Mouse (Mus musculus): ENCODE measurements around the gene Ccdc42. TPM values are rescaled to one million over a fixed set of nuclear protein-coding genes. Genes with fewer than 3 reads are reported as not detected.

Ccdc42 gene
- polyA plus RNA-seq, 1 experiment: not detected

GRCm38 (mm10) chr11:68623225-68623870, 36.5 kb downstream of the Ccdc42 start:
- no peak for TF ChIP-seq GATA1 (IDR thresholded peaks at IDR 0.05; ENCODE audit: low read length)
- no peak for TF ChIP-seq TAL1 (IDR thresholded peaks at IDR 0.05; ENCODE audit: low read length)
- Histone ChIP-seq H3K9me3 (ENCODE audit: control insufficient read depth, low read length) (no peaks in the 10 kb centered on the region), H3K4me3 (replicated peaks) (no peak overlapping the region), H3K27me3 (ENCODE audit: control insufficient read depth) (no peaks in the 10 kb centered on the region), H3K36me3 (ENCODE audit: control insufficient read depth) (no peaks in the 10 kb centered on the region), H3K4me1 (ENCODE audit: control insufficient read depth) (no peaks in the 10 kb centered on the region)

- Histone ChIP-seq H3K4me3 (replicated peaks) (no peak overlapping the region), H3K9me3 (ENCODE audit: control insufficient read depth, low read length) (no peaks in the 10 kb centered on the region), H3K36me3 (ENCODE audit: control insufficient read depth) (no peaks in the 10 kb centered on the region), H3K4me1 (ENCODE audit: control insufficient read depth) (no peaks in the 10 kb centered on the region), H3K27me3 (ENCODE audit: control insufficient read depth) (no peaks in the 10 kb centered on the region)
- TF ChIP-seq TAL1 (IDR thresholded peaks at IDR 0.05; ENCODE audit: low read length): no peak
- TF ChIP-seq GATA1 (IDR thresholded peaks at IDR 0.05; ENCODE audit: low read length): no peak
Observed at GRCm38 (mm10) chr11:68623871-68624258, 37.0 kb downstream of the Ccdc42 start.

GRCm38 (mm10) chr11:68631611-68632316, 44.9 kb downstream of the Ccdc42 start:
- no peak overlapping the region for H3K4me3 ChIP-seq (replicated peaks)
- TF ChIP-seq GATA1 (IDR thresholded peaks at IDR 0.05; ENCODE audit: low read length) (no peak), TAL1 (IDR thresholded peaks at IDR 0.05; ENCODE audit: low read length) (no peak)

GRCm38 (mm10) chr11:68637861-68638615, 51.2 kb downstream of the Ccdc42 start:
- Histone ChIP-seq H3K4me3 (replicated peaks) (no peak overlapping the region), H3K4me1 (ENCODE audit: control insufficient read depth) (no peaks in the 10 kb centered on the region), H3K9me3 (ENCODE audit: control insufficient read depth, low read length) (no peaks in the 10 kb centered on the region), H3K27me3 (ENCODE audit: control insufficient read depth) (peaks cover 2% of the 10 kb centered on the region), H3K36me3 (ENCODE audit: control insufficient read depth) (no peaks in the 10 kb centered on the region)
- no peak for TF ChIP-seq TAL1 (IDR thresholded peaks at IDR 0.05; ENCODE audit: low read length)
- no peak for TF ChIP-seq GATA1 (IDR thresholded peaks at IDR 0.05; ENCODE audit: low read length)

More at GRCm38 (mm10) chr11:68631611-68632316, 44.9 kb downstream of the Ccdc42 start:
- Histone ChIP-seq H3K4me1 (ENCODE audit: control insufficient read depth) (no peaks in the 10 kb centered on the region), H3K27me3 (ENCODE audit: control insufficient read depth) (no peaks in the 10 kb centered on the region), H3K36me3 (ENCODE audit: control insufficient read depth) (no peaks in the 10 kb centered on the region), H3K9me3 (ENCODE audit: control insufficient read depth, low read length) (no peaks in the 10 kb centered on the region)

- no peak overlapping the region for H3K4me3 ChIP-seq (replicated peaks)
- H3K4me1 ChIP-seq (ENCODE audit: control insufficient read depth): no peaks in the 10 kb centered on the region
- H3K27me3 ChIP-seq (ENCODE audit: control insufficient read depth): peaks cover 2% of the 10 kb centered on the region
- no peaks in the 10 kb centered on the region for H3K9me3 ChIP-seq (ENCODE audit: control insufficient read depth, low read length)
- TF ChIP-seq TAL1 (IDR thresholded peaks at IDR 0.05; ENCODE audit: low read length) (no peak), GATA1 (IDR thresholded peaks at IDR 0.05; ENCODE audit: low read length) (no peak)
- H3K36me3 ChIP-seq (ENCODE audit: control insufficient read depth): no peaks in the 10 kb centered on the region
Observed at GRCm38 (mm10) chr11:68641361-68641760, 54.5 kb downstream of the Ccdc42 start.

- Histone ChIP-seq H3K27me3 (ENCODE audit: control insufficient read depth) (no peaks in the 10 kb centered on the region; the same call in 1 of the 2 replicates), H3K36me3 (ENCODE audit: control insufficient read depth) (no peaks in the 10 kb centered on the region)
Observed at GRCm38 (mm10) chr11:68644781-68645180, 58.0 kb downstream of the Ccdc42 start.

More at GRCm38 (mm10) chr11:68644781-68645180, 58.0 kb downstream of the Ccdc42 start:
- Histone ChIP-seq H3K9me3 (ENCODE audit: control insufficient read depth, low read length) (no peaks in the 10 kb centered on the region), H3K4me1 (ENCODE audit: control insufficient read depth) (no peaks in the 10 kb centered on the region), H3K4me3 (replicated peaks) (no peak overlapping the region)
- no peak for TF ChIP-seq GATA1 (IDR thresholded peaks at IDR 0.05; ENCODE audit: low read length)
- no peak for TF ChIP-seq TAL1 (IDR thresholded peaks at IDR 0.05; ENCODE audit: low read length)

Other genes with a start within 250 kb of the Ccdc42 start
- gene Ntn1, start 186.2 kb upstream of the Ccdc42 start, polyA plus RNA-seq (2012): not detected in 2 replicates
- gene Pik3r5, start 154.9 kb upstream of the Ccdc42 start, polyA plus RNA-seq (2012): 0.04 TPM in 1 of 2 replicates, not detected in the other
- 0.05 TPM in 1 of 2 replicates, not detected in the other for gene Pik3r6, start 84.0 kb upstream of the Ccdc42 start, polyA plus RNA-seq (2012)
- gene Mfsd6l, start 30.8 kb upstream of the Ccdc42 start, polyA plus RNA-seq (2012): not detected in 2 replicates
- 7.7 and 9.5 TPM in 2 replicates for gene Myh10, start 104.5 kb downstream of the Ccdc42 start, polyA plus RNA-seq (2012)

Data from erythroblast, embryonic 14.5 days (primary cell).